Mouse (Mus musculus): ENCODE measurements around the gene Tceanc2.

- TF ChIP-seq CTCF (IDR thresholded peaks at IDR 0.05; ENCODE audit: low read depth, low read length) (no peak), POLR2AphosphoS5 (IDR thresholded peaks at IDR 0.05; ENCODE audit: insufficient replicate concordance, low read depth, low read length) (no peak), GATA1 (IDR thresholded peaks at IDR 0.05; ENCODE audit: borderline replicate concordance, low read length) (no peak)
These were observed 31.7 kb upstream of the Tceanc2 start for GRCm38 (mm10) chr4:107210483-107211097.

All from G1E (cell line).